Mouse (Mus musculus) erythroblast, embryonic 14.5 days (primary cell): ENCODE data around the gene P3h2. TPM values are rescaled to one million over a fixed set of nuclear protein-coding genes. Genes with fewer than 3 reads are reported as not detected.

Source experiments
- H3K27me3 ChIP-seq: 2 replicates; pipeline ENCODE4 v1.6.1; 2012; ENCODE audit warnings: inconsistent platforms; ENCODE audit not compliant: control insufficient read depth
- H3K36me3 ChIP-seq: 2 replicates; pipeline ENCODE4 v1.6.1; 2012; ENCODE audit warnings: mild to moderate bottlenecking, inconsistent platforms; ENCODE audit not compliant: control insufficient read depth
- H3K4me1 ChIP-seq: 2 replicates; pipeline ENCODE4 v1.6.1; 2012; ENCODE audit warnings: inconsistent platforms; ENCODE audit not compliant: control insufficient read depth
- H3K4me3 ChIP-seq: replicated peaks from 2 replicates; pipeline ENCODE3; 2012; ENCODE audit warnings: moderate library complexity, mild to moderate bottlenecking, inconsistent platforms
- H3K9me3 ChIP-seq: 2 replicates; pipeline ENCODE4 v1.6.1; 2012; ENCODE audit warnings: low read length, inconsistent platforms, mixed read lengths; ENCODE audit not compliant: control insufficient read depth
- GATA1 ChIP-seq: IDR thresholded peaks from 2 replicates; pipeline ENCODE4 v1.6.1; 2012; ENCODE audit warnings: low read length, inconsistent platforms, mixed read lengths
- TAL1 ChIP-seq: IDR thresholded peaks from 3 replicates; pipeline ENCODE4 v1.6.1; 2012; ENCODE audit warnings: low read length, inconsistent platforms, mixed read lengths
- polyA plus RNA-seq: library from polyadenylated mRNA; stranded (reverse); fragments of >175 nt; gene quantifications from 2 replicates; pipeline ENCODE4 v1.2.3, GENCODE M21; 2012

P3h2 gene
- polyA plus RNA-seq, 1 experiment: not detected

DNA sequence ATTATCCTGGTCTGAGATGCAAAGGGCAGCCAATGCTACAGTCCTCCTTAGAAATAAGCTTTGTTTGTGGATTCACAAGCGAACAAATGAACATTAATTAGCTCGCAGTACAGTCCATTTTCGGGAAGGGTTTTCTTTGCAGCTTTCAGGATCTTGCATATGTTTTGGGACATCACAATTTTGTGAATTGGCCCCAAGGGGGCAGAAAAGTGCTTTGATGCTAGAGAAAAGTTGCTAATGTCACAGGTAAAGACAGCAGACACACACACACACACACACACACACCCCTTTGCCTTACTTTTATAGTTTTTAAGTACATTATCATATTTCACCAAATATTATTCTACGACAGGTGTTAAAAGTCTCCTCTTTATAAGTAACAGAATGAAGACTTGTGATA is 82.2 kb downstream of the P3h2 start:
- Histone ChIP-seq H3K4me1 (no peaks in the 10 kb centered on the region), H3K27me3 (no peaks in the 10 kb centered on the region), H3K4me3 (no peak overlapping the region), H3K9me3 (no peaks in the 10 kb centered on the region), H3K36me3 (no peaks in the 10 kb centered on the region)
- TF ChIP-seq TAL1: no peak
- no peak for TF ChIP-seq GATA1

DNA sequence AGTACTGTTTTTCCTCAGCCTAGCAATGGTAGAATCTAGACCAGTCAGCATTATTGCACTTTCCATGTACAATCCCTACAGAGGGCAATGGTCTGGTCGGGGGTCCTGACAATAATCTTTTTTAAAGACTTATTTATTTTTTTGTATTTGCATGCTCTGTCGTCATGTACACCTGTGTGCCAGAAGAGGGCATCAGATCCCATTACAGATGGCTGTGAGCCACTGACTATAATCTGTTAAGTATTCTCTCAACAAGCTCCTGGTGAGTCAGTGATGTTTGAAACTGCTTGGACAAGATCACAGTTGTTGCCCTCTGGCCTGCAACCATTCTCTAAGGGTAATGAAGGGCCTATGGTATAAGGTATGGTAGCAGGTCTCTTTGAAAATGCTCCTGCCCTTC is 83.8 kb downstream of the P3h2 start:
- no peak overlapping the region for H3K4me3 ChIP-seq
- no peaks in the 10 kb centered on the region for H3K27me3 ChIP-seq
- H3K4me1 ChIP-seq: no peaks in the 10 kb centered on the region
- no peaks in the 10 kb centered on the region for H3K9me3 ChIP-seq
- no peaks in the 10 kb centered on the region for H3K36me3 ChIP-seq
- TF ChIP-seq GATA1 (no peak), TAL1 (no peak)

DNA sequence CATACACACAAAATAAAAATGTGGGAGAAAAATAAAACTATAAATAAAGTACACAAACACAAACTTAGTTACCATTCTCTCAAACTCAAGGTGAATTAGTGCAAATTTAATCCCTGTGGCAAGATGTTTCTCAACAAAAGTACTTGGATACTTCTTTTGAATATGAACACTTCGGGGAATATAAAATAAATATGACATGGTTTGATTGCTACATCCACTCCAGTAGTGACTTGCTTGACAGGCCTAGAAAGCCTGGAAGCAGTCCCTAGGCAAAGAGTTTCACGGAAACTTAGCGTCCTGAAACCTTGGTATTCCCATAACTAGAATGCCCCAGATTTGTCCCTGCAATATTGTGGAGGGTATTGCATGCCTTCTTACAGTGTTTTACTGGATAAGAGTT is 99.8 kb downstream of the P3h2 start:
- no peaks in the 10 kb centered on the region for H3K9me3 ChIP-seq
- no peaks in the 10 kb centered on the region for H3K4me1 ChIP-seq
- no peak for TF ChIP-seq TAL1
- TF ChIP-seq GATA1: no peak
- H3K27me3 ChIP-seq: no peaks in the 10 kb centered on the region
- H3K36me3 ChIP-seq: no peaks in the 10 kb centered on the region
- no peak overlapping the region for H3K4me3 ChIP-seq

DNA sequence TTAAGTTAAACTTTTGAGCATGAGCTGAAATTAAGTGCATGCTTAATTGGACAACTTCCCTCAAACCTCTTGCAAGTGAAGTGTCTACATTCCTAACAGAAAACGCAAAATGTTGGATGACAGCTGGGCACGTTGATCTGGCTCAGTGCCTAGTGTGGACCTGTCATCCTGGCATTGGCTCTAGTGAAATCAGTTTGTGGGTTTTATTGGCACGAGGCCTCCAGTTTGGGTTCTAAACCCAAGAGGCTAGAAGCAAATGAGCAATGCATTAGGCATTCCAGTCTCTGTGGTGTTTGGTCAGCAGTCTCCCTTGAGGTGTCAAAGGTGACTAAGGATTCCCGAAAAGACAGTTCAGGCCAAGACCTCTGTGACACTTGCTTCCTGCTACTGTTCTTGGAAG is 102.3 kb downstream of the P3h2 start:
- H3K9me3 ChIP-seq: no peaks in the 10 kb centered on the region
- TF ChIP-seq TAL1 (no peak), GATA1 (no peak)
- no peaks in the 10 kb centered on the region for H3K27me3 ChIP-seq
- H3K4me1 ChIP-seq: no peaks in the 10 kb centered on the region
- H3K4me3 ChIP-seq: no peak overlapping the region
- H3K36me3 ChIP-seq: no peaks in the 10 kb centered on the region

DNA sequence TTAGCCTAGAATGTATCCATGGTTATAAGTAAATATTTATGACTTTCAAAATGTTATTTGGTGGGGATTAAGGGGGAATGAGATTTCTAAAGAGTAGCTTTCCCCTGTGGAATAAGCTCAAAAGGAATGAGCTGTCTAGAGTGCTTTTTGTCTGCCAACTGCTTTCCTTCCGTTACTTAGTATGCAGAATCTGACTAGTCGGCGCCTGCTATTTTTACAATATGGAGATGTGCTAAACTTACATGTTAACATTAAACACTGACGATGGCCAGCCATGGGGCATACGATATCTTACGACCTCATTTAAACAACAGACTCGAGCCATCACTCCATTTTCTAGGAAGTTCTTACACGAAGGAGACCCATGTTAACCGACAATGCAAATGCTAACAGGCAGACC is 102.7 kb downstream of the P3h2 start:
- Histone ChIP-seq H3K36me3 (no peaks in the 10 kb centered on the region), H3K27me3 (no peaks in the 10 kb centered on the region), H3K4me1 (no peaks in the 10 kb centered on the region), H3K4me3 (no peak overlapping the region), H3K9me3 (no peaks in the 10 kb centered on the region)
- TF ChIP-seq TAL1: no peak
- no peak for TF ChIP-seq GATA1

DNA sequence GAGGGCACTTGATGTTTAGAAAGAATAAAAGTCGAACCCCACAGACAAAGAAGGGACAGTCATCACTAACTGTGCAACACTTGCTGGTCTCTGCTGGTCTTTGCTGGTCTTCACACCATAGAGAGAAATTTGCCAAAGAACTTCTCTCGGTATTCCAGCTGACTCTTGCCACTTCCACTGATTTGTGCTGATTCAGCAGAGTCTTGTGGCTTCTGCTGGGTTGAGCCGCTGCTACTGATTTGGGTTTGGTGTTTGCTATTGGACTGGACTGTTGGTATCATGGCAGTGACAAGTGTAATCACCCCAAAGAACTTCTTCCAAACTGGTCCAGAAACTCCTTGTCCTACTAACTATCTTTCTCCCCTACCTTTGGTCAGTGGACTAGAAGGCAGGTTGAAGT is 111.0 kb downstream of the P3h2 start:
- TF ChIP-seq GATA1 (no peak), TAL1 (no peak)
- H3K9me3 ChIP-seq: no peaks in the 10 kb centered on the region
- no peak overlapping the region for H3K4me3 ChIP-seq
- H3K36me3 ChIP-seq: no peaks in the 10 kb centered on the region
- H3K27me3 ChIP-seq: no peaks in the 10 kb centered on the region
- H3K4me1 ChIP-seq: no peaks in the 10 kb centered on the region

DNA sequence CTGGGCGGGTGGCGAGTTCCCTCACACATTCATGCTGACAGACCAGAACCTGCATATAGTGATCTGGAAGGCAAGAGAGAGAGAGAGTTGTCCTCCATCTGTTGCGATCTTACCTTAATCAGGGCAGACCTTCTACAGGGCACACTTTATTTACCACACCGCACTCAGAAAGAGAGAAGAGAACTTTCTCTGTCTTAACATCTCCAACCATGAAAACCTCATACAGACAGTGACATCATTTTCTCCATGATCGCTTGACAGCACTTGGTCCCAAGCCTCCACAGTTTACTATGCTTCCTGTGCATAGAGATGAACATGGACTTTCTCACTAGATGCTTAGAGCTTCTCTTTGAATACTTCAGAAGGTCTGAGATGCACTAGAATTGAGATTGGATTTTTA is 118.4 kb downstream of the P3h2 start:
- H3K4me3 ChIP-seq: no peak overlapping the region
- no peak for TF ChIP-seq GATA1
- no peak for TF ChIP-seq TAL1
- H3K4me1 ChIP-seq: no peaks in the 10 kb centered on the region
- H3K36me3 ChIP-seq: no peaks in the 10 kb centered on the region
- H3K9me3 ChIP-seq: no peaks in the 10 kb centered on the region
- H3K27me3 ChIP-seq: no peaks in the 10 kb centered on the region

DNA sequence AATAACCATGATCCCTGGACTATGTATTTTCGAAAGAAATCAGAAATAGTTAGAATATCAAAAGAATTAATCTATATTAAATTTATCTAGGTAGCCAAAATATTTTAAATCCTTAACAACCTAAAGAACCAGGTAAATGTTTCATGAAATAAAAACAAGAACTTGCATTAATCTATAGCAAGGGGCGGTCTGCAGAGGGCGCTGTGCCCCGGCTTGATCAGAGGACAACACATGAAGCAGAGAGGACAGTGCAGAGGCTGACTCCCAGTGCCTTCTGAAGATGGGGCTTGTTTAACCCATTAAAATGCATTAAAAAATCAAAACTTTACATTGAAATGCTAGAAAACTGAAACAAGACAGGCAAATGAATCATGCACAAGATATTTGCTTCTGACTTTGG is 121.9 kb downstream of the P3h2 start:
- no peaks in the 10 kb centered on the region for H3K27me3 ChIP-seq
- TF ChIP-seq GATA1 (no peak), TAL1 (no peak)
- H3K4me3 ChIP-seq: no peak overlapping the region
- H3K4me1 ChIP-seq: no peaks in the 10 kb centered on the region
- no peaks in the 10 kb centered on the region for H3K36me3 ChIP-seq
- H3K9me3 ChIP-seq: no peaks in the 10 kb centered on the region

DNA sequence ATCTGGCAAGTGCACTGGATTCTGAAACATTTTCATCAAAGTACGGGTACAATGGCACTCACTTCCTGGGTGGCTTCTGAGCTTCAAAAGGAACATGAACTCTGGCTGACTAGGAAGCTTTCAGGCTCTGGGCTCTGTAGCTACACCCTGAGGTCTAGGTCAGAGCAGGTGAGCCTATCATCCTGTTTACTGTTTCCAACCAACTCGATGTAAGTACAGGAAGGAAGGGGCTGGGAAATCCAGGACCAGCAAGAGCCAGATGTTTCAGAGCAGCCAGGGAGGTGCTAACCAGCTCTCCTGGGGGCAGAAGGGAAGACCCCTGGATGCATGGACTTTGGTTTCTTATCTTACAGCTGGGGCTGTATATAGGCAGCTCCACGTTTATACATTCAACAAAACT is 126.5 kb downstream of the P3h2 start:
- Histone ChIP-seq H3K36me3 (no peaks in the 10 kb centered on the region), H3K4me3 (no peak overlapping the region), H3K27me3 (no peaks in the 10 kb centered on the region), H3K4me1 (no peaks in the 10 kb centered on the region), H3K9me3 (no peaks in the 10 kb centered on the region)
- no peak for TF ChIP-seq TAL1
- no peak for TF ChIP-seq GATA1

DNA sequence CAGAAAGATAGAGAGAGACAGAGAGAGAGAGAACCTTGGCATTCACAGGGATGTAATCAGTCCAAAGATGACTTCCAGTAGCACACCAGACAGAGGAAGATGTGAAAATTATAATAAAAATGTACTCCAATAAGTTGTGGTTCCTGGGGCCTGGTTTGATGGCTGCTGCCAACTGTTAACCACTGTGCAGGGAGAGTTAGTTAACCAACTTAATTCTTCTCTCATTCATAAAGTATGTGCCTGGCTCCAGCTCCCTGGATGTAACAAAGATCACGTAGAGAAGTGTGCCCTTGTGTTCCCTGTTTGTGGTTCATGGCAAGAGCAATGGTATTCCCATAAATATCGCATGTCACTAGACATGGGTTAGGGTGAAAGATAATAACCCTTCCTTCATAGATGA is 128.4 kb downstream of the P3h2 start:
- TF ChIP-seq TAL1 (no peak), GATA1 (no peak)
- no peak overlapping the region for H3K4me3 ChIP-seq
- H3K36me3 ChIP-seq: no peaks in the 10 kb centered on the region
- no peaks in the 10 kb centered on the region for H3K27me3 ChIP-seq
- H3K4me1 ChIP-seq: no peaks in the 10 kb centered on the region
- no peaks in the 10 kb centered on the region for H3K9me3 ChIP-seq

DNA sequence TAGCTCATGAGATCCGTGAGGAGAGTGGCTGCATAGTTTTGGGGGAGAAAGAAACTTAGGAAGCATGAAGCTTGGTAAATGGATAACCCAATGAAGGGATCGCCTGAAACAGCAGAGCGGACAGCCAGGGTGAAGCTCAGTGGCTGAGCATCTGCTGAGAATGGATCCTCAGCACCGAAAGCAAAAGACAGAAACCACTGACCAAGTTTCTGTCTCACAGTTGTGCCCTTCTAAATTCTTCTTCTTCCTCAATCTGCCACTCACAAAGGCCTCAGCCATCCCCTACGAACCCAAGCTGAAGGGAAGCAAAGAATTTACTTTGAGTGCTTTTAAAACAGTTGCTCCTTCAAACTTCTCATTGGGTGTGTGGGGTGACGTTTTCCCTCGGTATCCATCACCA is 134.3 kb downstream of the P3h2 start:
- Histone ChIP-seq H3K4me3 (no peak overlapping the region), H3K4me1 (no peaks in the 10 kb centered on the region), H3K27me3 (no peaks in the 10 kb centered on the region), H3K36me3 (no peaks in the 10 kb centered on the region), H3K9me3 (no peaks in the 10 kb centered on the region)
- TF ChIP-seq GATA1 (no peak), TAL1 (no peak)
